Mouse (Mus musculus) heart, embryonic 11.5 days (tissue): ENCODE measurements around the gene Repin1. TPM values are rescaled to one million over a fixed set of nuclear protein-coding genes. Genes with fewer than 3 reads are reported as not detected.
"Not testable (repeated sequence)": the region's sequence is repeated elsewhere in the genome, so short reads cannot be mapped to it uniquely, and the experiment has no call there.

ENCODE experiments used
- ATAC-seq: fragments of 200-750 bp; cut with Nextera tagmentation; replicated peaks from 2 replicates; pipeline ENCODE4 v1.8.0; 2017; ENCODE audit warnings: moderate library complexity; ENCODE audit not compliant: insufficient number of reproducible peaks, low FRiP score, low TSS enrichment
- H3K27ac ChIP-seq: fragments of 300-500 bp; sonication (generic); 2 replicates; pipeline ENCODE4 v1.5.1; 2014; ENCODE audit warnings: mild to moderate bottlenecking, low read depth, low read length
- H3K27me3 ChIP-seq: fragments of 300-500 bp; sonication (generic); 2 replicates; pipeline ENCODE4 v1.6.1; 2014; ENCODE audit warnings: mild to moderate bottlenecking, low read length, mixed read lengths; ENCODE audit not compliant: control insufficient read depth, insufficient read depth
- H3K36me3 ChIP-seq: fragments of 300-500 bp; sonication (generic); 2 replicates; pipeline ENCODE4 v1.6.1; 2014; ENCODE audit warnings: mild to moderate bottlenecking, low read length, moderate library complexity, mixed read lengths; ENCODE audit not compliant: control insufficient read depth, insufficient read depth
- H3K4me1 ChIP-seq: fragments of 300-500 bp; sonication (generic); 2 replicates; pipeline ENCODE4 v1.6.1; 2014; ENCODE audit warnings: low read length; ENCODE audit not compliant: control insufficient read depth, insufficient read depth
- H3K4me2 ChIP-seq: fragments of 300-500 bp; sonication (generic); 2 replicates; pipeline ENCODE4 v1.6.1; 2014; ENCODE audit warnings: mild to moderate bottlenecking, moderate library complexity
- H3K4me3 ChIP-seq: fragments of 300-500 bp; sonication (generic); 2 replicates; pipeline ENCODE4 v1.5.1; 2014; ENCODE audit warnings: low read depth, low read length
- H3K9ac ChIP-seq: fragments of 300-500 bp; sonication (generic); 2 replicates; pipeline ENCODE4 v1.6.1; 2014; ENCODE audit warnings: mild to moderate bottlenecking, low read depth, low read length, moderate library complexity
- H3K9me3 ChIP-seq: fragments of 300-500 bp; sonication (generic); replicated peaks from 2 replicates; pipeline ENCODE4 v1.6.1; 2016; ENCODE audit warnings: low read length; ENCODE audit not compliant: control insufficient read depth
- WGBS: fragments of 180-500 bp; shearing (Covaris S2); extraction: QIAGEN DNeasy Blood & Tissue Kit; methylation state at CpG from one replicate; pipeline ENCODE4 v1.1.7; 2014; ENCODE audit not compliant: insufficient replicate concordance; 5-methylcytosine and 5-hydroxymethylcytosine counted together
- polyA plus RNA-seq: library from polyadenylated mRNA; unstranded; fragments of >200 nt; fragmentation: Nextera tagmentation; extraction: Ambion mirVana; gene quantifications from 2 replicates; pipeline ENCODE4 v1.2.1, GENCODE M21; 2014

Repin1 gene
- polyA plus RNA-seq, 1 experiment from 2014 or later = 22.0 TPM

- peaks cover 9% of the 10 kb centered on the region for H3K9me3 ChIP-seq
- H3K9ac ChIP-seq = peak overlapping the region; percentile 68
- H3K36me3 ChIP-seq = peaks cover 28% of the 10 kb centered on the region
- peak overlapping the region; percentile 2 for H3K27ac ChIP-seq
- peaks cover 6% of the 10 kb centered on the region for H3K4me1 ChIP-seq
- peak; percentile 71 for ATAC-seq
- 2% methylated on average over 28 of the region's 28 CpGs for WGBS
- peak overlapping the region; percentile 54 for H3K4me3 ChIP-seq
- peak overlapping the region; percentile 63 for H3K4me2 ChIP-seq
- no peaks in the 10 kb centered on the region for H3K27me3 ChIP-seq
Measured at GRCm38 (mm10) chr6:48602080-48602741, 8.5 kb downstream of the Repin1 start.

- Histone ChIP-seq H3K27ac (no peak overlapping the region), H3K9me3 (no peaks in the 10 kb centered on the region), H3K4me3 (no peak overlapping the region), H3K4me2 (no peak overlapping the region), H3K4me1 (peaks cover 8% of the 10 kb centered on the region; the same call in 1 of the 2 replicates), H3K36me3 (no peaks in the 10 kb centered on the region), H3K9ac (no peak overlapping the region), H3K27me3 (no peaks in the 10 kb centered on the region)
- ATAC-seq = no peak
- 73% methylated on average over 2 of the region's 2 CpGs for WGBS
Measured at GRCm38 (mm10) chr6:48608124-48608523, 14.4 kb downstream of the Repin1 start.

- H3K9ac ChIP-seq = 0 out of 2 replicates have a peak overlapping the region, but pooled peaks have one; percentile 10
- H3K27me3 ChIP-seq = no peaks in the 10 kb centered on the region
- WGBS = 33% methylated on average over 7 of the region's 7 CpGs
- H3K27ac ChIP-seq = no peak overlapping the region
- H3K9me3 ChIP-seq = no peaks in the 10 kb centered on the region
- H3K4me1 ChIP-seq = peaks cover 8% of the 10 kb centered on the region; the same call in 1 of the 2 replicates
- no peak overlapping the region for H3K4me3 ChIP-seq
- no peak for ATAC-seq
- H3K36me3 ChIP-seq = no peaks in the 10 kb centered on the region
- no peak overlapping the region for H3K4me2 ChIP-seq
Measured at GRCm38 (mm10) chr6:48609512-48609911, 15.8 kb downstream of the Repin1 start.

GRCm38 (mm10) chr6:48610657-48611056, 17.0 kb downstream of the Repin1 start:
- Histone ChIP-seq H3K27ac (no peak overlapping the region), H3K4me2 (no peak overlapping the region), H3K9me3 (no peaks in the 10 kb centered on the region), H3K27me3 (no peaks in the 10 kb centered on the region), H3K4me1 (peaks cover 8% of the 10 kb centered on the region; the same call in 1 of the 2 replicates), H3K9ac (no peak overlapping the region), H3K36me3 (no peaks in the 10 kb centered on the region), H3K4me3 (no peak overlapping the region)
- 67% methylated on average over 3 of the region's 3 CpGs for WGBS
- no peak for ATAC-seq

GRCm38 (mm10) chr6:48613464-48613863, 19.8 kb downstream of the Repin1 start:
- no peak for ATAC-seq
- Histone ChIP-seq H3K27me3 (no peaks in the 10 kb centered on the region), H3K9ac (no peak overlapping the region), H3K36me3 (no peaks in the 10 kb centered on the region), H3K4me1 (peaks cover 8% of the 10 kb centered on the region; the same call in 1 of the 2 replicates), H3K4me2 (no peak overlapping the region), H3K27ac (no peak overlapping the region), H3K4me3 (no peak overlapping the region), H3K9me3 (no peaks in the 10 kb centered on the region)
- 75% methylated on average over 4 of the region's 4 CpGs for WGBS

GRCm38 (mm10) chr6:48614756-48615155, 21.1 kb downstream of the Repin1 start:
- Histone ChIP-seq H3K4me2 (no peak overlapping the region), H3K9ac (no peak overlapping the region)
- WGBS = 89% methylated on average over 5 of the region's 5 CpGs

GRCm38 (mm10) chr6:48620031-48620430, 26.3 kb downstream of the Repin1 start:
- 85% methylated on average over 30 of the region's 30 CpGs for WGBS
- H3K27me3 ChIP-seq = no peaks in the 10 kb centered on the region; the same call in 1 of the 2 replicates
- ATAC-seq = no peak
- peaks cover 16% of the 10 kb centered on the region for H3K36me3 ChIP-seq
- H3K9me3 ChIP-seq = no peaks in the 10 kb centered on the region
- H3K4me3 ChIP-seq = no peak overlapping the region
- H3K4me1 ChIP-seq = no peaks in the 10 kb centered on the region
- no peak overlapping the region for H3K4me2 ChIP-seq
- H3K27ac ChIP-seq = no peak overlapping the region
- no peak overlapping the region for H3K9ac ChIP-seq

More at GRCm38 (mm10) chr6:48614756-48615155, 21.1 kb downstream of the Repin1 start:
- H3K27me3 ChIP-seq = no peaks in the 10 kb centered on the region
- H3K36me3 ChIP-seq = peaks cover 6% of the 10 kb centered on the region; the same call in 1 of the 2 replicates
- no peaks in the 10 kb centered on the region for H3K9me3 ChIP-seq
- H3K27ac ChIP-seq = no peak overlapping the region
- H3K4me3 ChIP-seq = no peak overlapping the region
- H3K4me1 ChIP-seq = no peaks in the 10 kb centered on the region
- no peak for ATAC-seq

GRCm38 (mm10) chr6:48622186-48622843, 28.6 kb downstream of the Repin1 start:
- not testable (repeated sequence) for H3K4me2 ChIP-seq, H3K27ac ChIP-seq, H3K9me3 ChIP-seq, H3K9ac ChIP-seq, ATAC-seq, H3K4me3 ChIP-seq, H3K4me1 ChIP-seq
- WGBS = 83% methylated on average over 8 of the region's 8 CpGs
- Histone ChIP-seq H3K27me3 (peaks cover 14% of the 10 kb centered on the region), H3K36me3 (peaks cover 16% of the 10 kb centered on the region)
